Mouse (Mus musculus): Measurements from ENCODE around the gene Gskip. TPM values are rescaled to one million over a fixed set of nuclear protein-coding genes. Genes with fewer than 3 reads are reported as not detected.

Gskip gene
- total RNA-seq, 2 experiments from 2014 or later = 15.5 to 19.1 TPM

DNA sequence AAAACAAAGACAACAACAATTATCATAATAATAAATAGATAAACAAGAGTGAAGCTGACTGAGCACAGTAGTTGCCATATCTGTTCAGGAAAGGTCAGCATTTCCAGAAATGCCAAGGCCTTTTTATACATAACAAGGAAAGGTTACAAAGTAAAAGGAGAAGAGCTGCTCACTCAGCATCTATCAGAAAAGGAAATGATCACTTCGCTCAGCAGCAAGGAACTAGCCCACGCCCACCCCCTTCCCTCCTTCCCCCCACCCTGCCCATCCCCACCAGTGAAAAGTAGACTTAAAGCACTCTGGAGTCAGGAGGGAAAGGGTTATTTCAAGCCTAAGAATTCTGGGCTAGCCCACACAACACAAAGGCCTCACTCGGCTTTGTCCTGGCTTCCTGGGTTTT lies 35.6 kb downstream of the Gskip start:
- ATAC-seq (replicated peaks; ENCODE audit: low FRiP score, low TSS enrichment, poor library complexity, severe bottlenecking) = no peak

DNA sequence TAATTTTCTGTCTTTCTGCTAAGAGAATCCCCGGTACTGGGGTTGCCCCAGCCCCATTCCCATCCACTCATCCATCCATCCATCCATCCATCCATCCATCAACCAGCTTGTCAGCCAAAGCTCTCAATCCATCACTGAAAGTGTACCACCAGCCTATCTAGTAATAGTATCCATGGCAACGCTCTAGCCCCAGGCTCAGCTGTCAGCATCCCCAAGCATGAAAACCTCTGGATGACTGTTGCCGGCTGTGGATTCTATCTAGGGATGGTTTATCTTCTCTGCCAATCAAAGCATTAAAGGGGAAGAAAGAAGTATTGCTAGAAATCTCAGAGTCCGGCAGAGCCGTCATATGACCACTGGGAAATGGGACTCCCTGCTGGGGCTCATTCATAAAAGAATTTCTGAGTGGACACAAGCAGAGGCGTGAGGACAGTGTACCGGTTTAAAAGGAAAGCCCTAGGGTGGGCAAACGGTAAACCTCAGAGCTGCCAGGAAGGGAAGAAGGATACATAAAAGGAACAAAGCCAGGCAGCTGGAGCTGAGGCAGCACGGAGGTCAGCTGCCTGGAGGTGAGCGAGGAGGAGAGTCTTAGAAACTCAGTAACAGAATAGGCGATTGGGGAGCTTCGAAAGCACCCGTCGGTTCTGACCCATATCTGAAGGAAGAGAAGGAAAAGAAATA lies 37.0 kb downstream of the Gskip start:
- no peak for ATAC-seq (replicated peaks; ENCODE audit: low FRiP score, low TSS enrichment, poor library complexity, severe bottlenecking)

GRCm38 (mm10) chr12:105722657-105723056 lies 38.0 kb downstream of the Gskip start:
- ATAC-seq (replicated peaks; ENCODE audit: low FRiP score, low TSS enrichment, poor library complexity, severe bottlenecking) = peak; percentile 40

DNA sequence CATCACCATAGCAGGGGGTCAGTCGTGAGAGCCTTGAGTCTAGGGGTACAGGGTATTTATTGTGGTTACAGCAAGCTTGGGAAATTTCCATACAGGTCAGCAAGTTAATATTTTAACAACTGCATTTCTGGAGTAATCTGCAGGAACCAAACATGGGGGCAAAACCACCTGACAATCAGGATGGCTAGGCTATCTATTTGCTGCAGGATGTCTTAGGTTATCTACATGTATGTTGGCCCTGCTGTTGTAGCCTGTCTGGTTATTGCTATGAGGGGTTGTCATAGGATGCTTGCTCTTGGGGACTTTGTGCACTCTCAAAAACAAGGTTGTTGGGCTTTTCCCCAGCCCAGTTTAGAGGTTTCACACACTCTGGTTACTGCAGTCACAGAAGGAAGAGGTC lies 40.0 kb downstream of the Gskip start:
- ATAC-seq (replicated peaks; ENCODE audit: low FRiP score, low TSS enrichment, poor library complexity, severe bottlenecking) = peak; percentile 73

GRCm38 (mm10) chr12:105725736-105726135 lies 41.1 kb downstream of the Gskip start:
- ATAC-seq (replicated peaks; ENCODE audit: low FRiP score, low TSS enrichment, poor library complexity, severe bottlenecking) = no peak

DNA sequence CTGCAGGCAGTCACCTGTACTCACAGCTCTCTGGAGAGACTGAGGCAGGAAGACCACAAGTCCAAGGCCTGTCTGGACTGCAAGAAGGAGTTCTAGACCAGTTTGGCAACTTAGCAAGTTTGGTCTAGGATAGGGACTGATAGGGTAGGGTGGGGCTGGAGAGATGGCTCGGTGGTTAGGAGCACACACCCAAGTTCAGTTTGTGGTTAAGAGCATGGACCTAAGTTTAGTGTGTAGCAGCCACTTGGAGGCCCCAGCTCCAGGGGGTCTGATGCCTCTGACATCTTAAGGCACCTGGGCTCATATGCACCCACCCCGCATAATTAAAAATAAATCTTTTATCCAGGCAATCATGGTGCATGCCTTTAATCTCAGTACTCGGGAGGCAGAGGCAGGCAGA lies 42.6 kb downstream of the Gskip start:
- peak; percentile 71 for ATAC-seq (replicated peaks; ENCODE audit: low FRiP score, low TSS enrichment, poor library complexity, severe bottlenecking)

DNA sequence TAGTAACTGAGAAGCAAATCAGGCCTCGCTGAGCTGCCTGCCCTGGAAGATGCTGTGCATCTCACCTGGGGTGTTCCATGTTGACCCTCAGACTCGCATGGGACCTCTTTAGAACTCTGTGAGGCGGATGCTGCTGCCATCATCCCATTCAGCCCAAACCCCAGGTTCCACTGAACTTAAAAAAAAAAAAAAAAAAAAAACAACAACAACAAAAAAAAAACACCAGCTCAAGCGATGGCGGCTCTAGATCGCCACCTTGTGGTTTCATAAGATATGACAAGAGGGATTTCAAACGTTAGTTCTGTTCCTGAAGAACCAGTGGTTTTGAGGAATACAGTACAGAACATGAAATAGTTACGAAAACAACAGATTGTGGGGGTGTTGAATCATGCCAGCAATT lies 43.3 kb downstream of the Gskip start:
- ATAC-seq (replicated peaks; ENCODE audit: low FRiP score, low TSS enrichment, poor library complexity, severe bottlenecking) = no peak

DNA sequence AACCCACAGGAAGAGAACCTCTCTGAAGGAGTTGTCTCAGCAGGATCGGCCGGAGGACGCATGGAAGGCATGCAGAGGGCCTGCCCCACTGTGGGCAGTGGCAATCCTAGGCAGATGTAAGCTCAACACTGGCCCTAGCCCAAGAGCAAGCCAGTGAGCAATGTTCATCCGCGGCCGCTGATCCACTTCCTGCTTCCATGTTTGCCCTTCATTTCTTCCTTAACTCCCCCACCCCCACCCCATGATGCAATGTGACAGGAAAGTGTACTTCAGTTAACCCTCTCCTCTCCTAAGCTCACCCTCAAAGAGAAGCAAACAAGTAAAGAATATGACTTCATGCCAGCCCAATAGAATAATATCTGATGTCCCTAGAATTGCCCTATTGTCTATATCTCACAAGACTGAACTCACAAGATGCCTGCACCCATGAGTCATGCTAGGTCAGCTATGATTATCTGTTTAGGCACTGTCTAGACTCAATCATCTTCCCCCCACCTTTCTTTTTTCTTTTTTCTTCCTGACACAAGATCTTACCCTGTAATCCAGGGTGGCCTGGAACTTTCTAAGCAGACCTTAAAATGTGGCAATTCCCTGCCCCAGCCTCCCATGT lies 46.3 kb downstream of the Gskip start:
- ATAC-seq (replicated peaks; ENCODE audit: low FRiP score, low TSS enrichment, poor library complexity, severe bottlenecking) = peak; percentile 19; the same call in 1 of the 2 replicates

DNA sequence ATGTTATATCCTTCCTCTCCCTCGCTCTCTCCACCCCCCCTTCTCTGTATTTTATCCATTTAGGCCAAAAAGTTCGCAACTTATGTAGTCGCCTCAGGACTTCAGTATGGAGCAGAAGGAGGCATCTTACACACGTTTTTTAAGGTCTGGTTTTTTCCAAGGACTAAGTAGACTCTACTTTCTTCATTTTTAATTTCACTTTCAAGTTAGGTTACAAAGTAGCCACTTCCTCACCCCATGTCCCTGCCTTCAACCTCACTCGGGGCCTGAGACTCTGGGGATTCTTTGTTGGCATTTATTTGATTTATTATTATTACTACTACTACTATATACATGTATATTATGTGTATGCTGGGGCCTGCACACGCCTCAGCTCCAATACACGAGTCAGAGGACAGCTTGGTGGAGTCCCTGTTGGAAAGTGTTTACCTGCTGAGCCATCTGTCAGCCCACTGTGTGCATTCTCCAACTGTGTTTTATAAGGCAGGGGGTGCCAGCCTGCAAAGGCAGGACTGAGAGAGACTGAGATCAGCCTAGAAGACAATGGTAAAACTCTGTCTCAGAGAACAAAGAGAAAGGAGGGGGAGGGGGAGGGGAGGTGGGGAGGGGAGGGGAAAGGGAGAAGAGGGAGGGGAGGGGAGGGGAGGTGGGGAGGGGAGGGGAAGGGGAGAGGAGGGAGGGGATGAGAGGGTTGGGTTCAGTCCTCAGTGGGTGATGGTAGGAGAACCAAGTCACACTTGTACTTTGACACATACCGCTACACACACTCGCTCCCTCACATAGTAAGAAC lies 48.9 kb downstream of the Gskip start:
- ATAC-seq (replicated peaks; ENCODE audit: low FRiP score, low TSS enrichment, poor library complexity, severe bottlenecking) = no peak

DNA sequence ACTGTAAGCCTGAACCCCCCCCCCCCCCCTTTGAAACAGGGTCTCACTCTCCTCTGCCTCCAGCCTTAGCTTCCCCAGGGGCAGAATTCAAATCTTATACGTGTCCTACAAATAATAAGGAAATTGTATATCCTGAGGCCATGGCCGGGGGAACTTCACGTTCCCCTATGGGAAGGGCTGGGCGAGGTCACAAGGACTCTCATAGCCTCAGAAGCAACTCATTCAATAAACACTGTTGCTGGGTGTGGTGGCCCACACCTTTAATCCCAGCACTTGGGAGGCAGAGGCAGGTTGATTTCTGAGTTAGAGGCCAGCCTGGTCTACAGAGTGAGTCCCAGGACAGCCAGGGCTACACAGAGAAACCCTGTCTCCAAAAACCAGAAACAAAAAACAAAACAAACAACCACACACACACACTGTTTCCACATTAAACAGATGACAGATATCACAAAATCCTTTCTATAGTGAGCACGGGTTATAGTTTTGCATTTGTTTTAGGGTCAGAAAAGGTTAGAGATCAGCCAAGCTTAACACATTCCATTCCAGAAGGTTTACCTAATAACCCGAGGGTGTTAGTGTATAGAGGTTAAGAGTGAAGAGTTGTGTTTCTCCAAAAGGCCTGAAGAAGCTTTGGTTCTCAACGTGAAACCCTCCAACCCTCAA lies 50.7 kb downstream of the Gskip start:
- ATAC-seq (replicated peaks; ENCODE audit: low FRiP score, low TSS enrichment, poor library complexity, severe bottlenecking) = no peak

GRCm38 (mm10) chr12:105735889-105736251 lies 51.2 kb downstream of the Gskip start:
- ATAC-seq (replicated peaks; ENCODE audit: low FRiP score, low TSS enrichment, poor library complexity, severe bottlenecking) = no peak

DNA sequence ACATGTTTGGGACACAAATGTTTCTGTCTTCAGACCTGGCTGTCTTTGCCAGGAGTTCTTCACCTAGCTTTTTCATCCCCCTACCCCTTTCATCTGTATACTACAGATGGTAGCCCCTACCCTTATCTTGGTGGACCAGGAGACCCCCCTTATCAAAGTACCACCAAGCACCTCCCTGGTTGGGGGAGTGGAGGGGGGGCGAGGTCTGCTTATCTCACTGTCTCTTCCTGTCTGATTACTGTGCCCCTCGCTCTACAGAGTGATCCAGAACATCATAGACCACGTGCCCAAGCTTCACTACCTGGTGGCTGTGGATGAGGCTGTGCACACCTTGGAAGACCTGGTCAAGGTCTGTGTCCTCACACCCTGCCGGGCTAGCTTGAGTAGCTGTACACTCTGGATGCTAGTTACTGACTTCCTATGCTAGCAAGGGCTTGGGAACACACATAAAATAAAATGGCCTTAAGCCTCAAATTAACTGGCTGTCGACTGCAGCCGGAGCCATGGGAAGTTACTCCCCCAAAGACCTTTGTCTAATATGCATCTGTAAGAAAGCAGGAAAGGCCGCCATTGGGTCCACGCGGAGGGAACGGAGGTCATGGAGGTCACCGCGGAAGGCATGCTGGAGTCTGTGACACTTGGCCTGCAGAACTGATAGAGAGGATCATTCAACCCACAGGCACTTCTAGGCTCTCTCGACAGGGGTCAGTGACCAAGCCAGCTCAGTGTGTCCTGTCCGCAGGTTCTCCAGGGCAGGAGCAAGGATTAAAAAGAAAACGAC lies 53.9 kb downstream of the Gskip start:
- ATAC-seq (replicated peaks; ENCODE audit: low FRiP score, low TSS enrichment, poor library complexity, severe bottlenecking) = peak; percentile 60

- no peak for ATAC-seq (replicated peaks; ENCODE audit: low FRiP score, low TSS enrichment, poor library complexity, severe bottlenecking)
Measured at GRCm38 (mm10) chr12:105739656-105740055, 55.0 kb downstream of the Gskip start.

DNA sequence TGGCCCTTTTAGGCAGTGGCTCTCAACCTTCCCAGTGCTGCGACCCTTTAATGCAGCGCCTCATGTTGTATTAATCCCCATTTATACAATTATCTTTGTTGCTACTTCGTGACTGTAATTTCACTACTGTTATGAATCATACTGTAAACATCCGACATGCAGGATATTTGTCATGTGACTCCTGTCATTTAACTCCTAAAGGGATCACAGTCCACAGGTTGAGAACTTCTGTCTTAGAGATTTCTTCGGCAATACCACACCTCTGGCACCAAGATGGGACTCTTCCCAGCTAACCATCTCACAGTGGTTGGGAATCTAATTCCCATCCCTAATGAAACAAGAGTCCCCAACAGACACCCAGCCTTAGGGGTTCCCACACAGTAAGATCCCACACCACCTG lies 63.5 kb downstream of the Gskip start:
- no peak for ATAC-seq (replicated peaks; ENCODE audit: low FRiP score, low TSS enrichment, poor library complexity, severe bottlenecking)

Other genes with a start within 250 kb of the Gskip start
- not detected in 2 replicates for gene D430019H16Rik, start 231.0 kb upstream of the Gskip start, total RNA-seq (2014; fragmentation: Nextera tagmentation)
- not detected in 2 replicates for gene D430019H16Rik, start 231.0 kb upstream of the Gskip start, total RNA-seq (2017)
- not detected in 2 replicates for gene Bdkrb2, start 121.6 kb upstream of the Gskip start, total RNA-seq (2014; fragmentation: Nextera tagmentation)
- gene Bdkrb2, start 121.6 kb upstream of the Gskip start, total RNA-seq (2017) = not detected in 2 replicates
- not detected in 2 replicates for gene Bdkrb1, start 81.7 kb upstream of the Gskip start, total RNA-seq (2014; fragmentation: Nextera tagmentation)
- not detected in 2 replicates for gene Bdkrb1, start 81.7 kb upstream of the Gskip start, total RNA-seq (2017)
- gene Atg2b, start 382 bp downstream of the Gskip start, total RNA-seq (2014; fragmentation: Nextera tagmentation) = 77.7 and 89.6 TPM in 2 replicates
- gene Atg2b, start 382 bp downstream of the Gskip start, total RNA-seq (2017) = 37.7 and 41.3 TPM in 2 replicates
- gene Ak7, start 21.1 kb downstream of the Gskip start, total RNA-seq (2014; fragmentation: Nextera tagmentation) = 0.22 TPM in 1 of 2 replicates, not detected in the other
- 0.05 and 0.27 TPM in 2 replicates for gene Ak7, start 21.1 kb downstream of the Gskip start, total RNA-seq (2017)
- 201 and 263 TPM in 2 replicates for gene Papola, start 99.9 kb downstream of the Gskip start, total RNA-seq (2014; fragmentation: Nextera tagmentation)
- 192 and 204 TPM in 2 replicates for gene Papola, start 99.9 kb downstream of the Gskip start, total RNA-seq (2017)